Mouse (Mus musculus): ENCODE results near the gene Olfr1214. TPM values are rescaled to one million over a fixed set of nuclear protein-coding genes. Genes with fewer than 3 reads are reported as not detected.
"Not testable (repeated sequence)": the region's sequence is repeated elsewhere in the genome, so short reads cannot be mapped to it uniquely, and the experiment has no call there.

The Olfr1214 gene
- not detected in 2 replicates for polyA plus RNA-seq (2014; fragmentation: Nextera tagmentation; extraction: Ambion mirVana)

GRCm38 (mm10) chr2:88992553-88992952, at the start of gene Olfr1214:
Gene Olfr1214, minus strand, starts transcription at chr2:88992653.
- H3K9me3 ChIP-seq (ENCODE audit: control insufficient read depth, low read length): no peaks in the 10 kb centered on the region
- ATAC-seq (ENCODE audit: low FRiP score) (no peak), DNase-seq (ENCODE audit: low spot score, missing footprints) (no peak)
- 90% methylated on average over 1 of the region's 1 CpGs for WGBS
- H3K27ac ChIP-seq (ENCODE audit: low read depth, low read length): no peak within 1 kb of the TSS
- H3K4me3 ChIP-seq (ENCODE audit: low read depth, low read length): no peak within 1 kb of the TSS
- no peak within 1 kb of the TSS for H3K9ac ChIP-seq (ENCODE audit: low read length)
- no peaks in the 10 kb centered on the region for H3K4me1 ChIP-seq (ENCODE audit: control insufficient read depth, insufficient read depth, low read length)
- H3K4me2 ChIP-seq: no peak within 1 kb of the TSS
- no peaks in the 10 kb centered on the region for H3K27me3 ChIP-seq (ENCODE audit: control insufficient read depth, insufficient read depth, low read length)
- no peaks in the 10 kb centered on the region for H3K36me3 ChIP-seq (ENCODE audit: control insufficient read depth, insufficient read depth, low read length)

DNA sequence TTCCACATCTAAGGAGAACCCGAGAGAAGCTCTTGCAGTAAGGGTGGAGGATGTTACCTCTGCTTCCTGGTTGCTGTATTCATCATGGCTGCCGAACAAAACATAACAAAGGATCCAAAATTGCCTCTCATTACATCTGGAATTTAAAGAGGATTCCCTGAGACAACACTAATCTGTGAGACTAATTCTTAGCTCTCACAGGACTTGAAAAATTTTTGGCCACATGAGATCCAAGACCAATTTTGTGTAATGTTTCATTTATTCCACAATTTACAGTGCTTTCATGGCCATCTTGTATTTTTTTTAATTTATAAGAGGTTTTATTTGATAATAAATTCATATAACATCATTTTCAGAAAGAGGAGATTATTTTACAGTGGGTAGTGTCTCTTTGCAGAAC, 39.5 kb upstream of the Olfr1214 start, which contains the start of gene Olfr1217:
Gene Olfr1217 (minus strand): TSS at position 101 of the 400 bp plus-strand sequence.
- Histone ChIP-seq H3K27ac (ENCODE audit: low read depth, low read length) (no peak within 1 kb of the TSS), H3K36me3 (ENCODE audit: control insufficient read depth, insufficient read depth, low read length) (no peaks in the 10 kb centered on the region), H3K4me1 (ENCODE audit: control insufficient read depth, insufficient read depth, low read length) (no peaks in the 10 kb centered on the region), H3K9me3 (ENCODE audit: control insufficient read depth, low read length) (no peaks in the 10 kb centered on the region), H3K9ac (ENCODE audit: low read length) (no peak within 1 kb of the TSS), H3K4me2 (no peak within 1 kb of the TSS), H3K4me3 (ENCODE audit: low read depth, low read length) (no peak within 1 kb of the TSS), H3K27me3 (ENCODE audit: control insufficient read depth, insufficient read depth, low read length) (no peaks in the 10 kb centered on the region)
- WGBS: 76% methylated on average over 2 of the region's 2 CpGs
- DNase-seq (ENCODE audit: low spot score, missing footprints) (no peak), ATAC-seq (ENCODE audit: low FRiP score) (no peak)

DNA sequence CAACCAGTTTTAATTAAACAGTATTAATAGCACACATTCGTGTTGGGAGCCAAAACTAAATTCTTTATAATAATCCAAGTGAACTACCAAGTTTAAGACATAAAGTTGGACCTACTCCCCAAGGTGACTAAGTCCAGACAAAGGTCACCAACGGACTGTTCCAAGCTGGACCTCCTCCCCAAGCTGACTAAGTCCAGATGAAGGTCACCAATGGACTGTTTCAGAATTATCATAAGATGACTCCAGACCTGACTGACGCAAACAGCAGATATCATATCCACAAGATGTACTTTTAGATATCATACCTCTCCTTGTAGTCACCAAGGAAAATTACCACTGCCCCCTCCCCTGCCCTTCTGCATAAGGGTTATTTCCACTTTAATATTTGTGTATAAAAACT, 29.0 kb upstream of the Olfr1214 start:
- not testable (repeated sequence) for H3K27ac ChIP-seq (ENCODE audit: low read depth, low read length); H3K4me3 ChIP-seq (ENCODE audit: low read depth, low read length); H3K9me3 ChIP-seq (ENCODE audit: control insufficient read depth, low read length); H3K4me2 ChIP-seq; ATAC-seq (ENCODE audit: low FRiP score); H3K4me1 ChIP-seq (ENCODE audit: control insufficient read depth, insufficient read depth, low read length); H3K9ac ChIP-seq (ENCODE audit: low read length); H3K36me3 ChIP-seq (ENCODE audit: control insufficient read depth, insufficient read depth, low read length); H3K27me3 ChIP-seq (ENCODE audit: control insufficient read depth, insufficient read depth, low read length); DNase-seq (ENCODE audit: low spot score, missing footprints)
- 68% methylated on average over 3 of the region's 3 CpGs for WGBS

- Histone ChIP-seq H3K4me2 (no peak within 1 kb of the TSS), H3K9me3 (ENCODE audit: control insufficient read depth, low read length) (no peaks in the 10 kb centered on the region), H3K27me3 (ENCODE audit: control insufficient read depth, insufficient read depth, low read length) (no peaks in the 10 kb centered on the region), H3K36me3 (ENCODE audit: control insufficient read depth, insufficient read depth, low read length) (no peaks in the 10 kb centered on the region), H3K4me3 (ENCODE audit: low read depth, low read length) (no peak within 1 kb of the TSS), H3K4me1 (ENCODE audit: control insufficient read depth, insufficient read depth, low read length) (no peaks in the 10 kb centered on the region), H3K9ac (ENCODE audit: low read length) (no peak within 1 kb of the TSS), H3K27ac (ENCODE audit: low read depth, low read length) (no peak within 1 kb of the TSS)
- ATAC-seq (ENCODE audit: low FRiP score) (no peak), DNase-seq (ENCODE audit: low spot score, missing footprints) (no peak)
- 87% methylated on average over 1 of the region's 1 CpGs for WGBS
These were observed 25.8 kb upstream of the Olfr1214 start, which contains the start of gene Olfr1216 for GRCm38 (mm10) chr2:89018240-89018639. Gene Olfr1216, minus strand, starts transcription at chr2:89018340.

- Histone ChIP-seq H3K27me3 (ENCODE audit: control insufficient read depth, insufficient read depth, low read length) (no peaks in the 10 kb centered on the region), H3K9me3 (ENCODE audit: control insufficient read depth, low read length) (no peaks in the 10 kb centered on the region), H3K9ac (ENCODE audit: low read length) (no peak within 1 kb of the TSS), H3K27ac (ENCODE audit: low read depth, low read length) (no peak within 1 kb of the TSS), H3K4me2 (no peak within 1 kb of the TSS), H3K4me1 (ENCODE audit: control insufficient read depth, insufficient read depth, low read length) (no peaks in the 10 kb centered on the region), H3K4me3 (ENCODE audit: low read depth, low read length) (no peak within 1 kb of the TSS), H3K36me3 (ENCODE audit: control insufficient read depth, insufficient read depth, low read length) (no peaks in the 10 kb centered on the region)
- WGBS: 73% methylated on average over 2 of the region's 2 CpGs
- DNase-seq (ENCODE audit: low spot score, missing footprints) (no peak), ATAC-seq (ENCODE audit: low FRiP score) (no peak)
These were observed 14.4 kb upstream of the Olfr1214 start, which contains the start of gene Olfr1215 for GRCm38 (mm10) chr2:89006873-89007272. Gene Olfr1215, minus strand, starts transcription at chr2:89006973.

- Histone ChIP-seq H3K4me3 (ENCODE audit: low read depth, low read length) (no peak within 1 kb of the TSS), H3K27ac (ENCODE audit: low read depth, low read length) (no peak within 1 kb of the TSS), H3K4me1 (ENCODE audit: control insufficient read depth, insufficient read depth, low read length) (no peaks in the 10 kb centered on the region), H3K27me3 (ENCODE audit: control insufficient read depth, insufficient read depth, low read length) (no peaks in the 10 kb centered on the region), H3K36me3 (ENCODE audit: control insufficient read depth, insufficient read depth, low read length) (no peaks in the 10 kb centered on the region), H3K4me2 (no peak within 1 kb of the TSS), H3K9ac (ENCODE audit: low read length) (no peak within 1 kb of the TSS), H3K9me3 (ENCODE audit: control insufficient read depth, low read length) (no peaks in the 10 kb centered on the region)
- ATAC-seq (ENCODE audit: low FRiP score) (no peak), DNase-seq (ENCODE audit: low spot score, missing footprints) (no peak)
- 81% methylated on average over 1 of the region's 1 CpGs for WGBS
These were observed 12.3 kb downstream of the Olfr1214 start, which contains the start of gene Gm13762 for GRCm38 (mm10) chr2:88980181-88980580. Gene Gm13762, minus strand, starts transcription at chr2:88980281.

- Histone ChIP-seq H3K4me1 (ENCODE audit: control insufficient read depth, insufficient read depth, low read length) (no peaks in the 10 kb centered on the region), H3K9ac (ENCODE audit: low read length) (no peak within 1 kb of the TSS), H3K36me3 (ENCODE audit: control insufficient read depth, insufficient read depth, low read length) (no peaks in the 10 kb centered on the region), H3K27me3 (ENCODE audit: control insufficient read depth, insufficient read depth, low read length) (no peaks in the 10 kb centered on the region), H3K4me3 (ENCODE audit: low read depth, low read length) (no peak within 1 kb of the TSS), H3K4me2 (no peak within 1 kb of the TSS), H3K27ac (ENCODE audit: low read depth, low read length) (no peak within 1 kb of the TSS), H3K9me3 (ENCODE audit: control insufficient read depth, low read length) (no peaks in the 10 kb centered on the region)
- DNase-seq (ENCODE audit: low spot score, missing footprints) (no peak), ATAC-seq (ENCODE audit: low FRiP score) (no peak)
These were observed 38.8 kb downstream of the Olfr1214 start, which contains the start of gene Olfr1212 for GRCm38 (mm10) chr2:88953669-88954068. Gene Olfr1212, plus strand, starts transcription at chr2:88953969.

DNA sequence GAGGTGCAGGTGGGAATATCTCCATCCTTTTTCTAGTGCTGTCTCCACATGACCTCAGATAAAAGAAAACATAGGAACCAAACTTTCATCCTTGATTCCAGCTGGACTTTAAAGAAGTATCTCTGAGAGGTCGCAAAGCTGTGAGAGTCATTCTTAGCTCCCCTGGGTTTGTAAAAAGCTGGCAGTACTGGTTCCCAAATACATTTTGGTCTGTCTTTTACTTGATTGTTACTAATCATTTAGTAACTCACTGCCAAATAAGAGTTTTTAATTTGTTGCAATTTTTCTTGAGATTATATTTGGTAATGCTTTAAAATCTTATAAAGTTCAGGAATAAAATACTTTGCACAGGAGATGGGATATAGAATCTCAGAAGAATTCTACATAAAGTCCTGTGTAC, 54.4 kb downstream of the Olfr1214 start, which contains the start of gene Olfr1211:
Gene Olfr1211 (minus strand): TSS at position 101 of the 400 bp plus-strand sequence.
- Histone ChIP-seq H3K4me3 (ENCODE audit: low read depth, low read length) (no peak within 1 kb of the TSS), H3K27ac (ENCODE audit: low read depth, low read length) (no peak within 1 kb of the TSS), H3K9me3 (ENCODE audit: control insufficient read depth, low read length) (no peaks in the 10 kb centered on the region), H3K4me1 (ENCODE audit: control insufficient read depth, insufficient read depth, low read length) (no peaks in the 10 kb centered on the region), H3K27me3 (ENCODE audit: control insufficient read depth, insufficient read depth, low read length) (no peaks in the 10 kb centered on the region), H3K9ac (ENCODE audit: low read length) (no peak within 1 kb of the TSS), H3K36me3 (ENCODE audit: control insufficient read depth, insufficient read depth, low read length) (no peaks in the 10 kb centered on the region), H3K4me2 (no peak within 1 kb of the TSS)
- no peak for DNase-seq (ENCODE audit: low spot score, missing footprints)
- 87% methylated on average over 1 of the region's 1 CpGs for WGBS
- ATAC-seq (ENCODE audit: low FRiP score): no peak

All from midbrain, embryonic 11.5 days (tissue).